ENCODE assay signal across 13 mouse cellular contexts in genomic region chr6:38901152-38901551, GRCm38 (mm10). TPM values are rescaled to one million over a fixed set of nuclear protein-coding genes. Genes with fewer than 3 reads are reported as not detected.
A peak's percentile ranks its signal among the peaks of the same experiment; 100 is the strongest.
DNase-seq lines count a peak whose midpoint lies in the region; ATAC-seq and TF ChIP-seq lines count a peak whose summit lies in the region.
"Had no signal": no experiment of that assay in that cellular context is flagged by ENCODE, and none has a peak within 500 bp of the region (broad histone marks: within the 10 kb centered on the region; RNA-seq: fewer than 3 reads in every experiment).

No protein-coding gene starts in this region.

- ATAC-seq in CD4-positive, CD25-positive, alpha-beta regulatory T cell, adult 4 months: peak; percentile 36
- no peak for ATAC-seq in intestine, embryonic 16.5 days
- no peak for ATAC-seq in midbrain, embryonic 13.5 days

- DNase-seq in MEL (ENCODE audit: low read depth, low spot score): peak; percentile 52
- no peak for DNase-seq in layer of hippocampus, adult 11-12 months (ENCODE audit: low spot score)
- no peak for DNase-seq in gastrocnemius, postnatal 14 days
- DNase-seq: adrenal gland, postnatal 25 days; cerebellum, adult 11 months; lung, postnatal 4 days; right cerebral cortex, postnatal 4 days had no signal

- H3K4me1 ChIP-seq in MEL (ENCODE audit: control insufficient read depth in 1 of 2, insufficient read depth in 2 of 2, low read length in 2 of 2): peaks cover 18 to 43% of the 10 kb centered on the region in 2 experiments
- peaks cover 21% of the 10 kb centered on the region for H3K4me1 ChIP-seq in intestine, embryonic 16.5 days (ENCODE audit: control insufficient read depth, insufficient read depth, low read length)
- peaks cover 11% of the 10 kb centered on the region for H3K4me1 ChIP-seq in midbrain, embryonic 13.5 days (replicated peaks)

- no peak for TF ChIP-seq CTCF in MEL (IDR thresholded peaks at IDR 0.05 in 2 of 3, conservative IDR thresholded peaks at IDR 0.05 in 1 of 3; ENCODE audit: control insufficient read depth in 1 of 3, insufficient read depth in 1 of 3, low read depth in 2 of 3, low read length in 3 of 3, poor library complexity in 1 of 3, severe bottlenecking in 1 of 3)

- TF ChIP-seq POLR2A in MEL (IDR thresholded peaks at IDR 0.05; ENCODE audit: control insufficient read depth in 1 of 2, insufficient read depth in 1 of 2, low read depth in 1 of 2, low read length in 2 of 2, poor library complexity in 1 of 2): no peak

- H3K4me2 ChIP-seq in intestine, embryonic 16.5 days (ENCODE audit: low read depth, low read length): no peak overlapping the region
- H3K4me2 ChIP-seq in midbrain, embryonic 13.5 days (replicated peaks): no peak overlapping the region
- H3K4me2 ChIP-seq: heart, embryonic 12.5 days; hindbrain, embryonic 13.5 days had no signal

- TF ChIP-seq RAD21 in MEL (IDR thresholded peaks at IDR 0.05; ENCODE audit: low read depth, low read length): no peak

- H3K9me3 ChIP-seq in MEL (replicated peaks; ENCODE audit: insufficient read depth, low read length): no peaks in the 10 kb centered on the region
- no peaks in the 10 kb centered on the region for H3K9me3 ChIP-seq in intestine, embryonic 16.5 days (ENCODE audit: control insufficient read depth, low read length)
- H3K9me3 ChIP-seq in midbrain, embryonic 13.5 days: no peaks in the 10 kb centered on the region
- H3K9me3 ChIP-seq: heart, embryonic 12.5 days; hindbrain, embryonic 13.5 days had no signal

- H3K79me2 ChIP-seq in MEL (ENCODE audit: control insufficient read depth, insufficient read depth, low read length, poor library complexity): no peaks in the 10 kb centered on the region
- H3K79me2 ChIP-seq in macrophage (ENCODE audit: inconsistent target): no peaks in the 10 kb centered on the region

- peaks cover 0 to 34% of the 10 kb centered on the region in 2 experiments; a peak in 2 of 4 replicates for H3K36me3 ChIP-seq in MEL (ENCODE audit: control insufficient read depth in 1 of 2, insufficient read depth in 2 of 2, low read length in 2 of 2)
- no peaks in the 10 kb centered on the region for H3K36me3 ChIP-seq in intestine, embryonic 16.5 days (ENCODE audit: control insufficient read depth, insufficient read depth, low read length)
- H3K36me3 ChIP-seq in macrophage (ENCODE audit: inconsistent target): no peaks in the 10 kb centered on the region
- no peaks in the 10 kb centered on the region for H3K36me3 ChIP-seq in midbrain, embryonic 13.5 days
- H3K36me3 ChIP-seq: heart, embryonic 12.5 days; hindbrain, embryonic 13.5 days had no signal

- no peaks in the 10 kb centered on the region for H3K27me3 ChIP-seq in MEL (ENCODE audit: control insufficient read depth in 1 of 2, insufficient read depth in 2 of 2, low read length in 2 of 2)
- H3K27me3 ChIP-seq in intestine, embryonic 16.5 days (replicated peaks; ENCODE audit: control insufficient read depth, insufficient read depth, low read length): no peaks in the 10 kb centered on the region
- H3K27me3 ChIP-seq in midbrain, embryonic 13.5 days: no peaks in the 10 kb centered on the region
- H3K27me3 ChIP-seq: heart, embryonic 12.5 days; hindbrain, embryonic 13.5 days had no signal

- intact Hi-C loops in gastrocnemius, postnatal 14 days (cut with DNase I; ENCODE audit: low total_unique reads): no loop called here

- whole genome bisulfite sequencing in intestine, embryonic 16.5 days: 86% methylated on average over 4 of the region's 4 CpGs
- WGBS in macrophage (ENCODE audit: missing documents): 49% methylated on average over 4 of the region's 4 CpGs
- WGBS in midbrain, embryonic 13.5 days: 89% methylated on average over 4 of the region's 4 CpGs

- no peak for TF ChIP-seq EP300 in MEL (IDR thresholded peaks at IDR 0.05; ENCODE audit: low read depth in 1 of 2, low read length in 2 of 2)

- H3K27ac ChIP-seq in MEL (ENCODE audit: control insufficient read depth, low read depth, low read length) (peak overlapping the region; percentile 90), macrophage (peak overlapping the region; percentile 80)
- H3K27ac ChIP-seq in intestine, embryonic 16.5 days (ENCODE audit: low read length): peak overlapping the region; percentile 65
- no peak overlapping the region for H3K27ac ChIP-seq in midbrain, embryonic 13.5 days
- H3K27ac ChIP-seq: hindbrain, embryonic 13.5 days had no signal

- H3K9ac ChIP-seq in MEL (ENCODE audit: control insufficient read depth, low read depth, low read length, poor library complexity, severe bottlenecking): peak overlapping the region; percentile 48
- no peak overlapping the region for H3K9ac ChIP-seq in intestine, embryonic 16.5 days (ENCODE audit: low read depth, low read length)
- H3K9ac ChIP-seq in midbrain, embryonic 13.5 days (replicated peaks): no peak overlapping the region
- H3K9ac ChIP-seq: heart, embryonic 12.5 days; hindbrain, embryonic 13.5 days had no signal

- H3K4me3 ChIP-seq in MEL (ENCODE audit: control insufficient read depth in 1 of 2, insufficient read depth in 1 of 2, low read depth in 2 of 2, low read length in 2 of 2): peak overlapping the region; percentile 46 to 64
- no peak overlapping the region for H3K4me3 ChIP-seq in intestine, embryonic 16.5 days (ENCODE audit: low read length)
- H3K4me3 ChIP-seq in macrophage (ENCODE audit: inconsistent target): no peak overlapping the region
- H3K4me3 ChIP-seq in midbrain, embryonic 13.5 days (replicated peaks): no peak overlapping the region
- H3K4me3 ChIP-seq: heart, embryonic 12.5 days; hindbrain, embryonic 13.5 days had no signal

TF ChIP-seq in MEL, 35 proteins besides CTCF, POLR2A, EP300 and RAD21:
- no peak for TF ChIP-seq TAL1 (IDR thresholded peaks at IDR 0.05; ENCODE audit: low read length)
- TF ChIP-seq ZNF384 (IDR thresholded peaks at IDR 0.05; ENCODE audit: low read depth, low read length): no peak
- TF ChIP-seq MYC (IDR thresholded peaks at IDR 0.05; ENCODE audit: low read depth, low read length): no peak

RNA-seq across cellular contexts. Expression of gene Hipk2, which starts 25.2 kb away (rescaled TPM):
- polyA plus RNA-seq in CD4-positive, CD25-positive, alpha-beta regulatory T cell, adult 4 months (2017; shearing (Covaris generic)): 10 to 100 TPM; 16.1 to 16.5 TPM
- 3.9 and 4.3 TPM in 2 replicates for total RNA-seq in MEL (2012; rRNA removed)
- 10 to 100 TPM; 14.1 to 85.1 TPM for polyA plus RNA-seq in MEL (2012; ENCODE audit: insufficient read depth in 1 of 2, insufficient read length in 2 of 2, low read depth in 1 of 2, low replicate concordance in 2 of 2, missing spikeins in 1 of 2)
- polyA plus RNA-seq in intestine, embryonic 16.5 days (2015; fragmentation: Nextera tagmentation; extraction: Ambion mirVana): 16.2 and 18.7 TPM in 2 replicates
- total RNA-seq in macrophage (2018; cell fraction: chromatin; rRNA removed): 100 to 1,000 TPM in 21 of 26 experiments, 10 to 100 TPM in 5; 32.1 to 275 (median 156) TPM
- 10 to 100 TPM; 30.3 to 91.8 (median 55.4) TPM for total RNA-seq in macrophage (2018; cell fraction: cytosol; rRNA removed)
- 100 to 1,000 TPM in 10 of 26 experiments, 10 to 100 TPM in 16; 27.9 to 224 (median 89.0) TPM for total RNA-seq in macrophage (2018; cell fraction: nucleus; rRNA removed)
- polyA plus RNA-seq in macrophage (2018): 20.7 to 41.4 TPM (median 22.0 TPM) in 3 replicates
- total RNA-seq in gastrocnemius, postnatal 14 days (2021): 10 to 100 TPM; 45.8 to 49.0 TPM
- polyA plus RNA-seq in midbrain, embryonic 13.5 days (2015; fragmentation: Nextera tagmentation; extraction: Ambion mirVana): 44.0 and 46.9 TPM in 2 replicates

RNA-seq across cellular contexts. Expression of gene Tbxas1, which starts 25.9 kb away (rescaled TPM):
- polyA plus RNA-seq in CD4-positive, CD25-positive, alpha-beta regulatory T cell, adult 4 months (2017; shearing (Covaris generic)): under 1 TPM in 1 of 2 experiments, not detected in 1; 0.91 TPM
- total RNA-seq in MEL (2012; rRNA removed): 0.54 and 0.65 TPM in 2 replicates
- polyA plus RNA-seq in MEL (2012; ENCODE audit: insufficient read depth in 1 of 2, insufficient read length in 2 of 2, low read depth in 1 of 2, low replicate concordance in 2 of 2, missing spikeins in 1 of 2) (1 to 10 TPM in 1 of 2 experiments, not detected in 1; 2.7 TPM), macrophage (2018) (131 to 194 TPM (median 144 TPM) in 3 replicates)
- polyA plus RNA-seq in intestine, embryonic 16.5 days (2015; fragmentation: Nextera tagmentation; extraction: Ambion mirVana): 4.3 and 4.8 TPM in 2 replicates
- 100 to 1,000 TPM in 23 of 26 experiments, 10 to 100 TPM in 3; 30.0 to 470 (median 360) TPM for total RNA-seq in macrophage (2018; cell fraction: chromatin; rRNA removed)
- total RNA-seq in macrophage (2018; cell fraction: cytosol; rRNA removed): 100 to 1,000 TPM in 8 of 26 experiments, 10 to 100 TPM in 18; 51.7 to 138 (median 88.8) TPM
- total RNA-seq in macrophage (2018; cell fraction: nucleus; rRNA removed): 100 to 1,000 TPM in 21 of 26 experiments, 10 to 100 TPM in 5; 43.6 to 394 (median 207) TPM
- 1 to 10 TPM in 1 of 2 experiments, under 1 TPM in 1; 0.75 to 1.4 TPM for total RNA-seq in gastrocnemius, postnatal 14 days (2021)
- polyA plus RNA-seq in midbrain, embryonic 13.5 days (2015; fragmentation: Nextera tagmentation; extraction: Ambion mirVana): 1.6 and 2.1 TPM in 2 replicates

Comparison
In these comparisons a context has a peak if more than half of its experiments do, and no peak if none do; other contexts are left out.
1. H3K4me3 ChIP-seq: peak in MEL (2 of 2); none in intestine, embryonic 16.5 days (single experiment), macrophage (single experiment) and midbrain, embryonic 13.5 days (single experiment).
2. RNA of gene Tbxas1, which starts 25.9 kb away (polyA plus RNA-seq): 131 to 194 TPM in macrophage; 4.3 to 4.8 TPM in intestine, embryonic 16.5 days, 2.7 TPM in MEL, 1.6 to 2.1 TPM in midbrain, embryonic 13.5 days and 0.91 TPM in CD4-positive, CD25-positive, alpha-beta regulatory T cell, adult 4 months; every median in the first group is over 10 times any median in the second.